Mouse (Mus musculus) small intestine, adult 2 months (tissue): ENCODE data around the gene Prkag2.

Source experiments
- CTCF ChIP-seq: fragments of 200-500 bp; IDR thresholded peaks from 2 replicates; pipeline ENCODE4 v1.5.1; 2012; ENCODE audit warnings: low read depth, mild to moderate bottlenecking, control low read depth, inconsistent platforms, low read length, moderate library complexity, mixed read lengths; ENCODE audit not compliant: insufficient replicate concordance, insufficient read length; ENCODE audit errors: extremely low read depth
- POLR2A ChIP-seq: fragments of 200-500 bp; IDR thresholded peaks from 2 replicates; pipeline ENCODE4 v1.6.1; 2012; ENCODE audit warnings: low read depth, mild to moderate bottlenecking, control low read depth, inconsistent platforms, low read length, moderate library complexity

GRCm38 (mm10) chr5:24991575-24991974, 108.9 kb downstream of the Prkag2 start:
- TF ChIP-seq CTCF (no peak), POLR2A (no peak)
